ENCODE assay signal across 16 mouse cellular contexts in the genomic region with DNA sequence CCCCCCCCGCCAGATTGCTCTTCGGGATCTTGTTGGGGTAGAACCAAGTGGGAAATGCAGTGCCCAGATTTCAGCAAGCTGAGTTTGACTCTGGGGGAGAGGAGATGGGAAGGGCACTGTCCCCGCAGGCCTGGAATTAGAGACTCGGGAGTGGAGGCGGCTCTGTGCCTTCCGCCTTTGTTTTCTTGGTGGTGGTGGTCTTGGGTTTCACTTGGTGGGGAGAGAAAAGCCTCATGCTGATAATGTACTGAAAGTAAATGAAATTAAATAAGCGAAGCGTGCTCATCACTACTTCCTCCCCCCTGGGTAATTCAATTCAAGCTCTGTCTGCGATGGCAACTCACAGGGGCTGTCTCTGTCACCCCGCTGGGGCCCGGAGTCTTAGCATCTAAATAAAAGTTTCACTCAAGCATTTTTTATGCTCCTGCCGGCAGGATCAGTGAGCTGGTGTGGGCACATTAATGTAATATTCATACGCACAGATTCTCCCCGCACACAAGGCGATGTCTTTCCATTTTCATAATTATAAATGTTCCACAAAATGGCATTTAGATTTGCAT.
DNase-seq lines count a peak whose midpoint lies in the region; ATAC-seq and TF ChIP-seq lines count a peak whose summit lies in the region.
"Had no signal": no experiment of that assay in that cellular context is flagged by ENCODE, and none has a peak within 500 bp of the region (broad histone marks: within the 10 kb centered on the region; RNA-seq: fewer than 3 reads in every experiment).

No protein-coding gene starts in this region.

- no peak for DNase-seq in kidney, adult 8-10 months
- no peak for DNase-seq in ES-E14 (ENCODE audit: low read depth, low spot score)
- DNase-seq in hindbrain, embryonic 14.5 days (ENCODE audit: low spot score) = peak; percentile 59
- no peak for DNase-seq in Muller cell, postnatal 12 days (ENCODE audit: inconsistent ontology term)
- no peak for DNase-seq in layer of hippocampus, adult 9-10 months (ENCODE audit: low spot score)
- DNase-seq: heart, adult 11 months had no signal

- H3K4me2 ChIP-seq in kidney, embryonic 14.5 days (replicated peaks; ENCODE audit: low read depth, low read length) = no peak overlapping the region
- peak overlapping the region; percentile 2 for H3K4me2 ChIP-seq in hindbrain, embryonic 14.5 days (replicated peaks)
- peak overlapping the region; percentile 13; the same call in 1 of the 2 replicates for H3K4me2 ChIP-seq in midbrain, embryonic 15.5 days
- no peak overlapping the region for H3K4me2 ChIP-seq in intestine, postnatal 0 days (replicated peaks; ENCODE audit: low read depth)
- H3K4me2 ChIP-seq: embryonic facial prominence, embryonic 15.5 days; heart, embryonic 15.5 days; liver, embryonic 11.5 days; lung, embryonic 15.5 days; stomach, embryonic 15.5 days had no signal

- no peaks in the 10 kb centered on the region for H3K36me3 ChIP-seq in kidney, embryonic 14.5 days (ENCODE audit: control insufficient read depth, insufficient read depth, low read length)
- no peaks in the 10 kb centered on the region for H3K36me3 ChIP-seq in ES-E14 (ENCODE audit: control insufficient read depth, insufficient read depth, low read length, poor library complexity, severe bottlenecking)
- no peaks in the 10 kb centered on the region for H3K36me3 ChIP-seq in hindbrain, embryonic 14.5 days (replicated peaks; ENCODE audit: control insufficient read depth, insufficient read depth)
- no peaks in the 10 kb centered on the region for H3K36me3 ChIP-seq in midbrain, embryonic 15.5 days (replicated peaks)
- no peaks in the 10 kb centered on the region for H3K36me3 ChIP-seq in intestine, postnatal 0 days (ENCODE audit: control insufficient read depth, insufficient read depth)
- H3K36me3 ChIP-seq: embryonic facial prominence, embryonic 15.5 days; heart, embryonic 15.5 days; lung, embryonic 15.5 days; stomach, embryonic 15.5 days had no signal

- TF ChIP-seq CTCF in intestine, postnatal 0 days (IDR thresholded peaks at IDR 0.05; ENCODE audit: low read depth) = no peak

- in situ Hi-C loops in ES-E14 (cut with MboI; ENCODE audit: low sequenced_read_pairs in 2 of 2, unreplicated experiment in 2 of 2) = no loop called here

- H3K27me3 ChIP-seq in kidney, embryonic 14.5 days (ENCODE audit: control insufficient read depth, insufficient read depth, low read length) = no peaks in the 10 kb centered on the region
- no peaks in the 10 kb centered on the region for H3K27me3 ChIP-seq in hindbrain, embryonic 14.5 days (ENCODE audit: control insufficient read depth, insufficient read depth, low read length)
- no peaks in the 10 kb centered on the region; the same call in 1 of the 2 replicates for H3K27me3 ChIP-seq in midbrain, embryonic 15.5 days (replicated peaks)
- no peaks in the 10 kb centered on the region for H3K27me3 ChIP-seq in intestine, postnatal 0 days (replicated peaks; ENCODE audit: control insufficient read depth, insufficient read depth, low read length)
- H3K27me3 ChIP-seq: embryonic facial prominence, embryonic 15.5 days; heart, embryonic 15.5 days; lung, embryonic 15.5 days; stomach, embryonic 15.5 days had no signal

- peak; percentile 47 for ATAC-seq in kidney, embryonic 14.5 days (ENCODE audit: low FRiP score, low TSS enrichment)
- no peak for ATAC-seq in hindbrain, embryonic 14.5 days (ENCODE audit: low FRiP score)
- no peak for ATAC-seq in midbrain, embryonic 15.5 days (replicated peaks)
- ATAC-seq in intestine, postnatal 0 days = no peak
- ATAC-seq: forebrain, embryonic 16.5 days had no signal

- peaks cover 6% of the 10 kb centered on the region; the same call in 1 of the 2 replicates for H3K4me1 ChIP-seq in kidney, embryonic 14.5 days (ENCODE audit: control insufficient read depth, insufficient read depth, low read length)
- H3K4me1 ChIP-seq in ES-E14 (ENCODE audit: control insufficient read depth in 2 of 2, insufficient read depth in 2 of 2, low read length in 2 of 2, poor library complexity in 1 of 2) = peaks cover 6 to 14% of the 10 kb centered on the region in 2 experiments; a peak in 3 of 4 replicates
- H3K4me1 ChIP-seq in hindbrain, embryonic 14.5 days (replicated peaks; ENCODE audit: control insufficient read depth, insufficient read depth, low read length) = peaks cover 9% of the 10 kb centered on the region
- peaks cover 9% of the 10 kb centered on the region; the same call in 1 of the 2 replicates for H3K4me1 ChIP-seq in midbrain, embryonic 15.5 days
- no peaks in the 10 kb centered on the region for H3K4me1 ChIP-seq in intestine, postnatal 0 days (replicated peaks; ENCODE audit: control insufficient read depth, insufficient read depth, low read length)
- H3K4me1 ChIP-seq: heart, embryonic 15.5 days; stomach, embryonic 15.5 days had no signal

- H3K9me3 ChIP-seq in kidney, embryonic 14.5 days (ENCODE audit: control insufficient read depth, low read length) = no peaks in the 10 kb centered on the region
- no peaks in the 10 kb centered on the region for H3K9me3 ChIP-seq in ES-E14 (ENCODE audit: control insufficient read depth, insufficient read depth, low read depth, low read length)
- no peaks in the 10 kb centered on the region for H3K9me3 ChIP-seq in hindbrain, embryonic 14.5 days (ENCODE audit: control insufficient read depth, low read length)
- no peaks in the 10 kb centered on the region for H3K9me3 ChIP-seq in midbrain, embryonic 15.5 days
- no peaks in the 10 kb centered on the region for H3K9me3 ChIP-seq in intestine, postnatal 0 days (ENCODE audit: control insufficient read depth)
- H3K9me3 ChIP-seq: embryonic facial prominence, embryonic 15.5 days; heart, embryonic 15.5 days; lung, embryonic 15.5 days; stomach, embryonic 15.5 days had no signal

- no peak overlapping the region for H3K27ac ChIP-seq in kidney, embryonic 14.5 days (ENCODE audit: low read depth, low read length)
- peak overlapping the region; percentile 27; the same call in 1 of the 2 replicates for H3K27ac ChIP-seq in ES-E14 (ENCODE audit: insufficient read depth, low read depth, low read length, poor library complexity, severe bottlenecking)
- peak overlapping the region; percentile 67 for H3K27ac ChIP-seq in hindbrain, embryonic 14.5 days
- H3K27ac ChIP-seq in midbrain, embryonic 15.5 days = no peak overlapping the region
- no peak overlapping the region for H3K27ac ChIP-seq in intestine, postnatal 0 days (ENCODE audit: low read depth, low read length)
- H3K27ac ChIP-seq: embryonic facial prominence, embryonic 15.5 days; gastrocnemius, adult 2 months; heart, embryonic 15.5 days; lung, embryonic 15.5 days; stomach, embryonic 15.5 days had no signal

- H3K4me3 ChIP-seq in kidney, embryonic 14.5 days (ENCODE audit: low read length) = no peak overlapping the region
- H3K4me3 ChIP-seq in ES-E14 (ENCODE audit: insufficient read depth in 1 of 2, low read depth in 1 of 2, low read length in 2 of 2, poor library complexity in 1 of 2, severe bottlenecking in 1 of 2) = no peak overlapping the region
- H3K4me3 ChIP-seq in hindbrain, embryonic 14.5 days (replicated peaks; ENCODE audit: low read length) = no peak overlapping the region
- H3K4me3 ChIP-seq in midbrain, embryonic 15.5 days = no peak overlapping the region
- H3K4me3 ChIP-seq in intestine, postnatal 0 days (ENCODE audit: low read depth, low read length) = no peak overlapping the region
- H3K4me3 ChIP-seq: embryonic facial prominence, embryonic 15.5 days; heart, embryonic 15.5 days; lung, embryonic 15.5 days; stomach, embryonic 15.5 days had no signal

- WGBS in kidney, embryonic 14.5 days = 59% methylated on average over 15 of the region's 15 CpGs
- WGBS in hindbrain, embryonic 14.5 days = 20% methylated on average over 15 of the region's 15 CpGs
- 26% methylated on average over 15 of the region's 15 CpGs for WGBS in midbrain, embryonic 15.5 days
- WGBS in intestine, postnatal 0 days = 85% methylated on average over 15 of the region's 15 CpGs

- H3K9ac ChIP-seq in kidney, embryonic 14.5 days (ENCODE audit: low read depth, low read length) = no peak overlapping the region
- no peak overlapping the region; the same call in 1 of the 2 replicates for H3K9ac ChIP-seq in ES-E14 (ENCODE audit: insufficient read depth, low read depth, low read length, poor library complexity, severe bottlenecking)
- no peak overlapping the region for H3K9ac ChIP-seq in hindbrain, embryonic 14.5 days
- H3K9ac ChIP-seq in midbrain, embryonic 15.5 days = no peak overlapping the region
- H3K9ac ChIP-seq in intestine, postnatal 0 days (ENCODE audit: low read depth, low read length) = no peak overlapping the region
- H3K9ac ChIP-seq: embryonic facial prominence, embryonic 15.5 days; heart, embryonic 15.5 days; lung, embryonic 15.5 days; stomach, embryonic 15.5 days had no signal

TF ChIP-seq in ES-E14, 5 proteins besides CTCF, POLR2A, EP300 and RAD21:
- TF ChIP-seq MAFK (IDR thresholded peaks at IDR 0.05; ENCODE audit: insufficient read depth, low read depth, low read length) (no peak), ZC3H11A (IDR thresholded peaks at IDR 0.05; ENCODE audit: borderline replicate concordance, low read depth, low read length) (no peak), HCFC1 (IDR thresholded peaks at IDR 0.05; ENCODE audit: borderline replicate concordance, insufficient read depth, low read length) (no peak), ZNF384 (IDR thresholded peaks at IDR 0.05; ENCODE audit: low read depth, low read length) (no peak), CHD2 (IDR thresholded peaks at IDR 0.05; ENCODE audit: low read depth, low read length) (no peak)

Comparison
In these comparisons a context has a peak if more than half of its experiments do, and no peak if none do; other contexts are left out.
1. H3K27ac ChIP-seq: peak in ES-E14 (single experiment) and hindbrain, embryonic 14.5 days (single experiment); none in kidney, embryonic 14.5 days (single experiment), midbrain, embryonic 15.5 days (single experiment) and intestine, postnatal 0 days (single experiment).
2. H3K4me2 ChIP-seq: peak in hindbrain, embryonic 14.5 days (single experiment) and midbrain, embryonic 15.5 days (single experiment); none in kidney, embryonic 14.5 days (single experiment) and intestine, postnatal 0 days (single experiment).